Mouse (Mus musculus) 3T3-L1 (cell line): ENCODE data around the gene Myt1.

ENCODE experiments used
- DNase-seq: peaks from one replicate; pipeline ENCODE4 v3.0.0-alpha.2; 2015; ENCODE audit warnings: low read depth, low spot score

Myt1 gene

GRCm38 (mm10) chr2:181763006-181763830, at the start of gene Myt1:
Myt1 (plus strand) TSS chr2:181763332.
- DNase-seq: no peak

- no peak for DNase-seq
Observed at GRCm38 (mm10) chr2:181713749-181714148, 49.4 kb upstream of the Myt1 start.

GRCm38 (mm10) chr2:181714903-181715326, 48.2 kb upstream of the Myt1 start, which contains the start of gene Oprl1:
Oprl1 (plus strand) TSS chr2:181715016.
- no peak for DNase-seq

- DNase-seq: no peak
Observed at GRCm38 (mm10) chr2:181715382-181715781, 47.8 kb upstream of the Myt1 start.

GRCm38 (mm10) chr2:181716991-181717390, 46.1 kb upstream of the Myt1 start:
- no peak for DNase-seq

- no peak for DNase-seq
Observed at GRCm38 (mm10) chr2:181720061-181720460, 43.1 kb upstream of the Myt1 start.

GRCm38 (mm10) chr2:181721200-181721599, 41.9 kb upstream of the Myt1 start:
- no peak for DNase-seq

GRCm38 (mm10) chr2:181722213-181722612, 40.9 kb upstream of the Myt1 start:
- DNase-seq: peak; percentile 68

- DNase-seq: no peak
Observed at GRCm38 (mm10) chr2:181727659-181728262, 35.4 kb upstream of the Myt1 start.

- DNase-seq: no peak
Observed at GRCm38 (mm10) chr2:181730051-181730450, 33.1 kb upstream of the Myt1 start.

- no peak for DNase-seq
Observed at GRCm38 (mm10) chr2:181752626-181753025, 10.5 kb upstream of the Myt1 start.

- DNase-seq: peak; percentile 29
Observed at GRCm38 (mm10) chr2:181758147-181758725, 4.9 kb upstream of the Myt1 start.

- DNase-seq: no peak
Observed at GRCm38 (mm10) chr2:181759041-181759440, 4.1 kb upstream of the Myt1 start.

GRCm38 (mm10) chr2:181763886-181764527, 875 bp downstream of the Myt1 start:
- DNase-seq: no peak

- DNase-seq: peak; percentile 13
Observed at GRCm38 (mm10) chr2:181764600-181764999, 1.5 kb downstream of the Myt1 start.

GRCm38 (mm10) chr2:181765251-181765650, 2.1 kb downstream of the Myt1 start:
- no peak for DNase-seq

GRCm38 (mm10) chr2:181766672-181767557, 3.8 kb downstream of the Myt1 start:
- DNase-seq: no peak

GRCm38 (mm10) chr2:181768451-181768850, 5.3 kb downstream of the Myt1 start:
- DNase-seq: no peak

GRCm38 (mm10) chr2:181769397-181769796, 6.3 kb downstream of the Myt1 start:
- no peak for DNase-seq

GRCm38 (mm10) chr2:181773203-181773602, 10.1 kb downstream of the Myt1 start:
- no peak for DNase-seq

- no peak for DNase-seq
Observed at GRCm38 (mm10) chr2:181775786-181776185, 12.7 kb downstream of the Myt1 start.
